In genomic region chr12:98733165-98733564, GRCm38 (mm10) we compare ENCODE assay signal across 8 mouse cellular contexts. TPM values are rescaled to one million over a fixed set of nuclear protein-coding genes. Genes with fewer than 3 reads are reported as not detected.
DNase-seq lines count a peak whose midpoint lies in the region; ATAC-seq and TF ChIP-seq lines count a peak whose summit lies in the region.

No protein-coding gene starts in this region.

- H3K4me3 ChIP-seq in lung, embryonic 15.5 days = peak overlapping the region; percentile 73
- peak overlapping the region; percentile 56 for H3K4me3 ChIP-seq in embryonic facial prominence, embryonic 14.5 days (ENCODE audit: low read depth, low read length)
- H3K4me3 ChIP-seq in limb, embryonic 12.5 days (replicated peaks) = peak overlapping the region; percentile 66
- peak overlapping the region; percentile 44 for H3K4me3 ChIP-seq in olfactory bulb, adult 2 months (ENCODE audit: insufficient read depth, low read depth, low read length)

- 64% methylated on average over 3 of the region's 3 CpGs for WGBS in lung, embryonic 15.5 days
- WGBS in embryonic facial prominence, embryonic 14.5 days = 65% methylated on average over 3 of the region's 3 CpGs
- WGBS in limb, embryonic 12.5 days = 68% methylated on average over 3 of the region's 3 CpGs
- 71% methylated on average over 3 of the region's 3 CpGs for WGBS in olfactory bulb, adult 2 months

- H3K9me3 ChIP-seq in lung, embryonic 15.5 days = no peaks in the 10 kb centered on the region
- H3K9me3 ChIP-seq in embryonic facial prominence, embryonic 14.5 days (ENCODE audit: control insufficient read depth, low read length) = no peaks in the 10 kb centered on the region
- H3K9me3 ChIP-seq in limb, embryonic 12.5 days = no peaks in the 10 kb centered on the region

- no peak for TF ChIP-seq POLR2A in olfactory bulb, adult 2 months (IDR thresholded peaks at IDR 0.05; ENCODE audit: insufficient read depth, low read depth, low read length)

- no peak overlapping the region for H3K9ac ChIP-seq in lung, embryonic 15.5 days
- H3K9ac ChIP-seq in embryonic facial prominence, embryonic 14.5 days (ENCODE audit: low read depth, low read length) = peak overlapping the region; percentile 69
- peak overlapping the region; percentile 38 for H3K9ac ChIP-seq in limb, embryonic 12.5 days (replicated peaks)

- ATAC-seq in lung, embryonic 15.5 days (ENCODE audit: borderline replicate concordance, extremely low read depth, low FRiP score, low TSS enrichment) = no peak
- no peak for ATAC-seq in embryonic facial prominence, embryonic 14.5 days (ENCODE audit: low read depth)
- ATAC-seq in limb, embryonic 12.5 days (ENCODE audit: insufficient number of reproducible peaks, insufficient read depth, low FRiP score, low TSS enrichment, low read depth) = no peak

- no peak for TF ChIP-seq CTCF in olfactory bulb, adult 2 months (IDR thresholded peaks at IDR 0.05; ENCODE audit: insufficient read depth, low read depth, low read length)

- DNase-seq in lung, postnatal 4 days = no peak
- no peak for DNase-seq in embryonic facial prominence, embryonic 14.5 days (ENCODE audit: low spot score)
- DNase-seq in c-Kit-positive CD71-positive TER-119-positive erythroid progenitor cells, embryonic 14.5 days (ENCODE audit: low spot score) = no peak
- no peak for DNase-seq in layer of hippocampus, postnatal 36 days
- DNase-seq in yolk sac, embryonic 10.5 days (ENCODE audit: low spot score) = no peak

- H3K4me1 ChIP-seq in lung, embryonic 15.5 days = peaks cover 26% of the 10 kb centered on the region
- H3K4me1 ChIP-seq in embryonic facial prominence, embryonic 14.5 days (ENCODE audit: control insufficient read depth, insufficient read depth, low read length) = peaks cover 9% of the 10 kb centered on the region; the same call in 1 of the 2 replicates
- H3K4me1 ChIP-seq in limb, embryonic 12.5 days (replicated peaks) = peaks cover 26% of the 10 kb centered on the region
- H3K4me1 ChIP-seq in olfactory bulb, adult 2 months (ENCODE audit: control insufficient read depth, insufficient read depth, low read length) = peaks cover 19% of the 10 kb centered on the region

- no peaks in the 10 kb centered on the region for H3K36me3 ChIP-seq in lung, embryonic 15.5 days
- no peaks in the 10 kb centered on the region for H3K36me3 ChIP-seq in embryonic facial prominence, embryonic 14.5 days (ENCODE audit: control insufficient read depth, insufficient read depth, low read length)
- no peaks in the 10 kb centered on the region; the same call in 1 of the 2 replicates for H3K36me3 ChIP-seq in limb, embryonic 12.5 days

- H3K27me3 ChIP-seq in lung, embryonic 15.5 days = no peaks in the 10 kb centered on the region
- no peaks in the 10 kb centered on the region; the same call in 1 of the 2 replicates for H3K27me3 ChIP-seq in embryonic facial prominence, embryonic 14.5 days (replicated peaks; ENCODE audit: control insufficient read depth, insufficient read depth, low read length)
- H3K27me3 ChIP-seq in limb, embryonic 12.5 days = peaks cover 2% of the 10 kb centered on the region

- no peak overlapping the region for H3K27ac ChIP-seq in lung, embryonic 15.5 days
- no peak overlapping the region for H3K27ac ChIP-seq in embryonic facial prominence, embryonic 14.5 days (replicated peaks; ENCODE audit: low read depth, low read length)
- H3K27ac ChIP-seq in limb, embryonic 12.5 days = no peak overlapping the region
- H3K27ac ChIP-seq in olfactory bulb, adult 2 months (ENCODE audit: insufficient read depth, low read depth, low read length) = peak overlapping the region; percentile 23; the same call in 1 of the 2 replicates

- peak overlapping the region; percentile 73 for H3K4me2 ChIP-seq in lung, embryonic 15.5 days
- peak overlapping the region; percentile 80 for H3K4me2 ChIP-seq in embryonic facial prominence, embryonic 14.5 days (ENCODE audit: low read depth, low read length)
- H3K4me2 ChIP-seq in limb, embryonic 12.5 days = peak overlapping the region; percentile 83

RNA-seq across cellular contexts. Expression of gene Ptpn21, which starts 4.0 kb away (rescaled TPM):
- 9.6 and 11.6 TPM in 2 replicates for polyA plus RNA-seq in lung, embryonic 15.5 days (2015; fragmentation: Nextera tagmentation; extraction: Ambion mirVana)
- polyA plus RNA-seq in embryonic facial prominence, embryonic 14.5 days (2014; fragmentation: Nextera tagmentation; extraction: Ambion mirVana) = 11.4 and 11.7 TPM in 2 replicates
- polyA plus RNA-seq in limb, embryonic 12.5 days (2016; fragmentation: Nextera tagmentation; extraction: Ambion mirVana) = 6.9 and 7.2 TPM in 2 replicates
- not detected in 2 replicates for polyA plus RNA-seq in olfactory bulb, adult 2 months (2012; ENCODE audit: insufficient read depth, insufficient read length, low replicate concordance, missing spikeins)
- 1 to 10 TPM; 5.2 to 9.6 TPM for total RNA-seq in layer of hippocampus, postnatal 36 days (2021)

RNA-seq across cellular contexts. Expression of gene Zc3h14, which starts 13.6 kb away (rescaled TPM):
- polyA plus RNA-seq in lung, embryonic 15.5 days (2015; fragmentation: Nextera tagmentation; extraction: Ambion mirVana) = 127 and 128 TPM in 2 replicates
- 113 and 128 TPM in 2 replicates for polyA plus RNA-seq in embryonic facial prominence, embryonic 14.5 days (2014; fragmentation: Nextera tagmentation; extraction: Ambion mirVana)
- polyA plus RNA-seq in limb, embryonic 12.5 days (2016; fragmentation: Nextera tagmentation; extraction: Ambion mirVana) = 152 and 160 TPM in 2 replicates
- polyA plus RNA-seq in olfactory bulb, adult 2 months (2012; ENCODE audit: insufficient read depth, insufficient read length, low replicate concordance, missing spikeins) = not detected in 2 replicates
- total RNA-seq in layer of hippocampus, postnatal 36 days (2021) = 10 to 100 TPM; 95.1 to 97.3 TPM
